Mouse (Mus musculus) layer of hippocampus, postnatal 36 days (tissue): ENCODE measurements around the gene Pacs2. TPM values are rescaled to one million over a fixed set of nuclear protein-coding genes. Genes with fewer than 3 reads are reported as not detected.

Experiments used
- DNase-seq, 2 experiments: peaks; one replicate each; pipeline ENCODE4 v3.0.0; 2022
- total RNA-seq, 2 experiments: library from RNA; stranded (reverse); gene quantifications; 2 replicates each; pipeline ENCODE4 v1.2.3; 2021

Pacs2 gene
- total RNA-seq, 2 experiments from 2014 or later: 87.3 to 88.1 TPM

- DNase-seq: no peak
These were observed 75.7 kb downstream of the Pacs2 start for GRCm38 (mm10) chr12:113090053-113090452.

- DNase-seq: no peak
These were observed 82.7 kb downstream of the Pacs2 start for GRCm38 (mm10) chr12:113097040-113097439.

- no peak for DNase-seq
These were observed 83.5 kb downstream of the Pacs2 start, which contains the start of gene Mta1 for GRCm38 (mm10) chr12:113097749-113098281. Gene Mta1 (plus strand): TSS chr12:113098278.

- no peak for DNase-seq
These were observed 84.3 kb downstream of the Pacs2 start for GRCm38 (mm10) chr12:113098530-113099151.

- no peak for DNase-seq
These were observed 85.3 kb downstream of the Pacs2 start for GRCm38 (mm10) chr12:113099470-113100237.

GRCm38 (mm10) chr12:113100448-113101076 is 86.3 kb downstream of the Pacs2 start:
- DNase-seq: no peak

GRCm38 (mm10) chr12:113101251-113101960 is 87.1 kb downstream of the Pacs2 start:
- DNase-seq: no peak

GRCm38 (mm10) chr12:113102461-113102860 is 88.2 kb downstream of the Pacs2 start:
- DNase-seq: peak in 1 of 2 experiments; percentile 55

- no peak for DNase-seq
These were observed 89.6 kb downstream of the Pacs2 start for GRCm38 (mm10) chr12:113103846-113104451.

- DNase-seq: no peak
These were observed 92.1 kb downstream of the Pacs2 start for GRCm38 (mm10) chr12:113106386-113106785.

- no peak for DNase-seq
These were observed 93.3 kb downstream of the Pacs2 start for GRCm38 (mm10) chr12:113107431-113108124.

GRCm38 (mm10) chr12:113108528-113109283 is 94.4 kb downstream of the Pacs2 start:
- DNase-seq: no peak

- DNase-seq: no peak
These were observed 95.5 kb downstream of the Pacs2 start for GRCm38 (mm10) chr12:113109801-113110200.

GRCm38 (mm10) chr12:113114141-113114540 is 99.8 kb downstream of the Pacs2 start:
- no peak for DNase-seq

- no peak for DNase-seq
These were observed 100.7 kb downstream of the Pacs2 start for GRCm38 (mm10) chr12:113114856-113115538.

- DNase-seq: peak; percentile 75 to 82
These were observed 105.5 kb downstream of the Pacs2 start for GRCm38 (mm10) chr12:113119516-113120410.
